Mouse (Mus musculus): ENCODE measurements around the gene Klhdc7b. TPM values are rescaled to one million over a fixed set of nuclear protein-coding genes. Genes with fewer than 3 reads are reported as not detected.
A peak's percentile ranks its signal among the peaks of the same experiment; 100 is the strongest.

The Klhdc7b gene
- total RNA-seq, 2 experiments from 2014 or later: not detected

DNA sequence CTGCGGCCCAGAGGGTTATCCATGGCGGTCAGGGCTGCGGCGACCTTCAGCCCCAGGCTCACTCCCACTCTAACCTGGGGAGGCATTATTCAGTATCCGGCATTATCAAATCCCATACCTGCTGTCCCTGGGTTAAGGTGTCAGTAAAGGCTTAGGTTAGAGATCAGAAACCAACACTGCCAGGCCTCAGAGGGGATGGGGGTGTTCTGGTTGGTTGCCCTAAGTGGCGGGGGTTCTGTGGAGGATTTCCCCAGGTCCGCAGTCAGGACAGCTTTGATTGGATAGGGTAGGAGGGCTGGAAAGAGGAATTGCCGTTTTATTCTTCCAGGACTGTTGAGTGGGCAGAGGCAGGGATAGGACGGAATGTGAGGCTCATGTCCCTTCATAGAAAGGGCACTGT, 10.4 kb upstream of the Klhdc7b start:
- intact Hi-C loops (cut with DNase I): loop anchor here (5.0 kb wide), 1 partner anchor 93 kb away; no protein-coding TSS in a partner anchor
- no peak for DNase-seq

DNA sequence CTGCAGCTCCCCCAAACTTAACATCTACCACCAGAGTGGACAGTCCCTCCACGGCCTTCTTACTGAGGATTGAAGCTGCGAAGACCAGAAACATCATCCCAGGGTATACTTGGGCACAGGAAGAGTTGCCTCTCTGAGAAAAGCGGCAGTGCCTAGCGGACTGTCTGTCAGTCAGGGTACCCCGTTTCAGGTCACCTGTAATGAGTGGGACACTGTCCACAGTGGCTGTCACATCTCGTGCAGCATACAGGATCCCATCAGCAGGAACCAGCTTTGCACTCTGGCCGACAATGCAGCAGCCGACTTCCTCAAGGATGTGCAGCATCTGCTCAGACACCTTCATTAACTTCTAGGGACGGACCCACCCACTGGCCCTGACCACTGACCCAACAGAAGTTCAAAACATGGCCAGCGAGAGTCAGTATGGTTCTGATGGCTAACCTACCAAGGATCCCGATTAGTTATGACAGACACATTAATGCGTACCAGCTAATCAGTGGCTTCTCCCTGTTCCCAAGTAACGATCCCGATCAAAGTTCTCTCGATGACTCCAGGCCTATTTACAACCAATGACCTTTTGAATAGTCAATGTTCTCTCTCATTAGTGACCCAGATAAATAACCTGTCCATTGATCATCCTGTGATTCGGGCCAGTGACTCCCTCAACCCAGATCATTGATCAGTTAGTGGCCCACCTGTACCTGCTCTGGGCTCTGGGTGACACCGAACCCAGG, 9.7 kb upstream of the Klhdc7b start:
- intact Hi-C loops (cut with DNase I): loop anchor here (5.0 kb wide), 2 partner anchors 92 to 152 kb away; no protein-coding TSS in a partner anchor
- no peak for DNase-seq

DNA sequence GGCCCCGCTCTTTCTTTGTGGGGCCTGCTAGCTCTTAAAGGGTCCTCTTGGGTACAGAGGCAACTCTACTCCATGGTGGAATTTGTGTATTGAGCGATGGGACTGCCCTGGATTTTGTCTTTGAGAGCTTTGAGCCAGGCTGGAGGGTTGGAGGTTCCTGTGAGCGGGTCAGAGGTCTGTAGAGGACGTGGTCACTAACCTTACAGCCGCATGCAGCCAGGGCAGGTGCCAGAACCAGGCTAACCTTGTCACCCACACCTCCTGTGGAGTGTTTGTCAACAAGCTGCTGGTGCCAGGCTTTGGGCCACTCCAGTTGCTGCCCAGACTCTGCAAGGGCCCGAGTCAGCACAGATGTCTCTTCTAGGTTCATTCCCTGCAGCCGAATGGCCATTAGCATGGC, 8.7 kb upstream of the Klhdc7b start:
- intact Hi-C loops (cut with DNase I): loop anchor here (5.0 kb wide), 1 partner anchor 151 kb away; no protein-coding TSS in a partner anchor
- no peak for DNase-seq

DNA sequence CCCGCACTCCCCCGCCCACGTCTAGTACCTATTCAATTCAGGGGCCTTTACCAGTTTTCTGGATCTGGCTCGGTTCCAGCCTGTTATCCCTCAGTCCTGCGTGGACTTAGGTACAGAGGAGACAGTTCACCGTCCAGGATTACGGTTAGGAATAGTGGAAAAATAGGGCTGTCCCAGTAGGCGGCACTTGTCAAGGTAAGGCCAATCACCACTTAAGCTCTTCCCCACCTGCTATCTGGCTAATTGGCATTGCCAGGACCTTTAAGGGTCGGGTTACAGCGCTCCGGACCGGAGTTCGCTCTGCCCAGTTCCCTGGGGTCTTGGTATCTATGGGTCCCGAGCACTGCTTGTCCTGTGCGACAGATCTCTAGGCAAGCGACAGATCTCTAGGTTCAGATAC, 7.8 kb upstream of the Klhdc7b start, which contains the start of gene Tymp:
Tymp (minus strand) TSS at position 83 of the 400 bp plus-strand sequence.
- no peak for DNase-seq
- intact Hi-C loops (cut with DNase I): loop anchor here (5.0 kb wide), 1 partner anchor 150 kb away; no protein-coding TSS in a partner anchor

DNA sequence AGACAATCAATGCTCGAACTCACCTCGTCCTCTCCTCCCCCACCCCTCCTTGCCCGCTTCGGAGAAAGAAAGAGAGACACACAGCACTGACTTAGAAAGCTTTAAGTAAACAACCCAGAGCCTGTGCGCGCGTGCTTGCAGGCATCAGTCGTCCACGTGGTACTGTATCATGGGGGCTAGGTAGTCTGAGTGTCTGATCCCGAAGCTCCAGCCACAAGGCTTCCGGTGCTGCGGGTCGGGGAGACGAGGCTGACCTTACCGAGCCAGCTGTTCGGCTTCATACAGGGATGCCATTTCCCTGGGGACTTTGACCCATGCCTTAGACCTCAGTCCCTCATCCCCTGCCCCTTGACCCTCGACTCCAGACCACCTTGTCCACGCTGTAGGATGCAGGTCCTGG, 7.4 kb upstream of the Klhdc7b start:
- intact Hi-C loops (cut with DNase I): loop anchor here (5.0 kb wide), 1 partner anchor 150 kb away; no protein-coding TSS in a partner anchor
- no peak for DNase-seq

DNA sequence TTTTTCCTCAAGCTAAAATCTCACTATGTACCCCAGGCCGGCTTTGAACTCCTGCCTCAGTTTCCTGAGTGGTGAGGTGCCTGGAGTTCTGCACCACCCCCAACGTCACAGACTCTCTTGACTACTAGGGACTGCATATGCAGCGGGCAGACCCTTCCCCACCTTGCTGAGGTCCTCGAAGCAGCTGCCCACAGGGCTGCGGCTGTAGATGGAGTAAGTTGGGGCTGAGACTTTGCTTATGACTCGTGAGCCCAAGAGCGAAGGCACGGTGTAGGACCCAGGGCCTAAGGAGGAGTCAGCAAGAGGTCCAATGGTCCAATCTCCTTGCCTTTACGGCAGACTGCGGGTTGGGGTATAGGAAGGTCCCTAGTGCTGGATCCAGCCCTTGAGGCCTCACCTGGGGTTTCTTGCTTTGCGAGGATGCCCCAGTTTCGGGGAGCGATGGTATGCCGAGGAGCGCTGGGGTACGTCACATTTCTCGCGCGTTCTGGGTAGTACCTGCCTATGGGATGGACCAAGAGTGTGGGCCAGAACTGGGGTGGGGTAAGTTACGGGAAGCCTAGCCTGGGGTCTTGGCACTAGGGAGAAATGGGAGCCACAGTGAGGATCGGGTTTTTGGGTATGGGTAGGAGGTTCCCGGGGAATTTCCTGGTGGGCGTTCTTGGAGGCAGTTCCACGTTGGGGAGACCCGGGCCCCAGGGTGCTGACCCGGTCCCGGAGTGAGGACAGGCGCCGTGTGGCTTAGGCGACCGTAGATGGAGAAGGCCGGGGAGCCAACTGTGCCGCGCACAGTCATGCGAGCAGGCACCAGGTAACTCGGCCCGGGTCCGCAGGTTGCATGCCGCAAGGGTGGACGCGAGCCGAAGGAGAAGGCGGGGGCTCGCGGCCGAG, 6.5 kb upstream of the Klhdc7b start:
- DNase-seq: no peak
- intact Hi-C loops (cut with DNase I): loop anchor here (2.0 to 5.0 kb wide), 2 partner anchors 51 to 149 kb away; partner anchors contain the start of genes C730034F03Rik, Chkb and Gm44502

DNA sequence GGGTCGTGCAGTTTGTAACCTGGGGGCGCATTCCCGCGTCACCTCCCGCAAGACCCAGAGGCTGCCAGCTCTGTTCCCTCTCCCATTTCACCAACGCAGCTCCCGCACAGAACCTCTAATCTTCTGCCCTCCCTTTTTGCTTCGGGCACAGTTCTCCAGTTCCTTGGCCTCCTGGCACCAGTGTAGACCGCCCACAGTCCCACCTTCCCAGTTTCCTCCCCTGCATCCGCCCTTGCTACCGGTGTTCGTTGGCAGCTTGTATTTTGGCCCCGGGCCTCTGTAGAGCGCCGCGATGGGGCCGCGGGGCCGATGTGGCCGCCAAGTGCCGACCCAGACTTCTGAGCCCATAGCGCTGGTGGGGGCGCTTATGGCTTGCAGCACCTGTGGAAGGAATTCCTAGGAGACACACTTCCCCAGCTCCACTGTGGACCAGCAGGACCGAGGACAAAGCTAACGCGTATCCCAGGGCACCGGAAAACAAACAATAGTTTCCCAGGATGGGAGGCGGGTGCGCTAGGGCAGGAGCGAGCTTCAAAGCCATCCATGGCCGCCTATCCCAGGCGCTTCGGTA, 5.8 kb upstream of the Klhdc7b start, which contains the start of gene Odf3b:
Odf3b (minus strand) TSS at position 452 of the 571 bp plus-strand sequence.
- intact Hi-C loops (cut with DNase I): loop anchor here (2.0 to 5.0 kb wide), 2 partner anchors 50 to 148 kb away; partner anchors contain the start of genes C730034F03Rik, Chkb and Gm44502
- peak; percentile 54 to 57 for DNase-seq

DNA sequence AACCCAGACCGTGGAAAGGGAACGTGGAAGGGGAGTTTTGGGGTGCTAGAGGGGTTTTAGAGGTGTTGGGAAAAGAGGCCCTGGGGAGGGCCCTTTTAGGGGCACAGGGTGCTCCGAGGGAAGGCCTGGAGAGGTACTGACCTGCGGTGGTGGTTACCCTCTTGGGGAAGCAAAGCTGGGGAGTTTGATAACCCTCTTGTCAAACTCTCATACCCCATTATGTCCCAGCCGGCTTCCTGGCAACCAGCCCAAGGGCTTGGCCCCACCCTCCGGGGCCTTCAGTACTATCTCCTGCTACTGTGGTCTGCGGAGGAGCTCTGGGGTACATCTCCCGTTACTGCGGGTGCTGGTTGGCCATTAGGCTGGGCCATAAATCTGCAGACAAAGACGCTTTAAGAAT, 5.3 kb upstream of the Klhdc7b start:
- intact Hi-C loops (cut with DNase I): loop anchor here (2.0 to 5.0 kb wide), 2 partner anchors 49 to 148 kb away; partner anchors contain the start of genes C730034F03Rik, Chkb and Gm44502
- peak in 1 of 2 experiments; percentile 35 for DNase-seq

DNA sequence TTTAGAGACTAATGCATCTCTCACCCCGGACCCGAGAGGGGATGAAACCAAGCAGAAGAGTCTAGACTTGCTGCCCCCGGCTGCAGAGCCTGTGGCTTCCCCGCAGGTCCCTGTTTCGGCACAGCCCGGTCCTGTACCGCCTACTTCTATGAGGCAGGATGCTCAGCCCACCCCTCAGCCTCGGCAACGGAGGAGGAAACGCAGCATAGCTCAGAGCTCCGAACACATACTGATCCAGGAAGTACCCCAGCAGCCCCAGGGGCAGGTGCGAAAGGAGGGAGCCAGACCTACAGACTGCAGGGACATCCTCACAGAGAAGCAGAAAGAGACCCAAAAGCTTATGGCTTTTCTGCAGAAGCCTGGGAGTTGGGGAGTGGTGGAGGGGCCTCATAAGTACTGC, 2.4 kb downstream of the Klhdc7b start:
- no peak for DNase-seq
- intact Hi-C loops (cut with DNase I): no loop called here

DNA sequence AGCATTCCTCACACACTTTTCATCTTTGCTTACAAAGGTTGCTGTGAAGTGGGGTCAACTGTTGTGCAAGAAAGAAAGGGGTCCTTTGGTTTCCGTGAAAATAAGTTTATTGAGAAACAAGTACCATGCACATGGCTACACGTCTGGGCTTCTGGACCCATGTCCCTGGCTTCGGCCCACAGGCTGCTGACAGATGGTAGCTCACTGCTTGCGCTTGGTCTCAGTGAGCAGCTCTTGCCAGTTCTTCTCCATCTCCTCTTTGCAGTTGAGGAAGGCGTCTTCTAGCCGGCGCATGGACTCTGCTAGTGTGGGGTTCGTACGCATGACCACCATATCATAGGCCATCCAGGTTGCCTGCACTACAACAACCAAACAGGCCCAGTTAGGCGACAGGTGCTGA, 5.4 kb downstream of the Klhdc7b start:
- intact Hi-C loops (cut with DNase I): no loop called here
- DNase-seq: no peak

DNA sequence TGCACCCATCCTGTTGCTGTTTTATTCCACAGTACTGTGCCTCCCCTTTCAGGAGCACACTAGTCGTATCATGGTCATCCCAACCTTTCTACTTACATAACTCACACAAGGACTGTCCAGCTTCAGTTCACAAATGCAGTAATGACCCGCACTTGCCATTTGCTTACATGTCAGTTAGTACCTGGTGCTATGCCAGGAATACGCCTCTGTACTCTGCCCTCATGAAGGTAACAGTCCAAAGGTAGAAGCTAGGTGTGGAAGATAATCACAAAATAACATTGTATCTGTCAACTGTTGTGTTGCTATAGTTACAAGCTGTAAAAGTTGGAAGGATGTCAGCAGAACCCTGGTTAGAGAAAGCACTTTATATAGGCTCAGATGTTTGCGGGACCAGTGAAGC, 12.2 kb downstream of the Klhdc7b start:
- intact Hi-C loops (cut with DNase I): no loop called here
- no peak for DNase-seq

DNA sequence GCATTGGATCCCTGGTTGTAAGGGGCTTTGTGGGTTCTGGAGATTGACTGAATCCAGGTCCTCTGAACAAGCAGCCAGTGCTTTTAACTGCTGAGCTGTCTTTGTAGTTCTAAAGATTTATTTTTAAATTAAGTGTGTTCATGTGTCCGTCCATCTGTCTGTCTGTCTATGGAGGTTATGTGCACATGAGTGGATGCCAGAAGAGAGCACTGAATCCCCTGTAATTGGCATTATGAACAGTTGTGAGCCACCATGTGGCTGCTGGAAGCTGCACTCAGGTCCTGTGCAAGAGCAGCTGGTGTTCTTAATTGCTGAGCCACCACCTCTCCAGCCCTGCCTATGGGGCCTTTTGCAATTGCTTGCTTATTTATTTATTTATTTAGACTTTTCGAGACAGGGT, 13.4 kb downstream of the Klhdc7b start:
- intact Hi-C loops (cut with DNase I): no loop called here
- no peak for DNase-seq

DNA sequence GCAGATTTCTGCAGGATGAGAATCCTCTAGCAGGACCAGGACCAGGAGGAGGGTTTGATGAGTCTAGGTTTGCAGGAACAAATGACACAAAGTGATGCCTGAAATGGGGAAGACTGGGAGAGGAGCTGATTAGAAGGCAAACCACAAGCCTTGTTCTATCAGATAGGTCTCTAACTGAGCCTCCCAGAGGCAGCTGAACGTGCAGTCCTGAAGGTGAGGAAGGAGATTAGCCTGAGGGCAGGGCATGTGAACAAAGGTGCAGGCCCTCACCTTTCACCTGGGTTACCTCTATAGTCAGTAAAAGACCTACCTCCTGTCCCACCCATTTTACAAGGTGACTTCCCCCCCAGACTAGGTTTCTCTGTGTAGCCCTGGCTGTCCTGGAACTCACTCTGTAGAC, 15.0 kb downstream of the Klhdc7b start:
- no peak for DNase-seq
- intact Hi-C loops (cut with DNase I): no loop called here

DNA sequence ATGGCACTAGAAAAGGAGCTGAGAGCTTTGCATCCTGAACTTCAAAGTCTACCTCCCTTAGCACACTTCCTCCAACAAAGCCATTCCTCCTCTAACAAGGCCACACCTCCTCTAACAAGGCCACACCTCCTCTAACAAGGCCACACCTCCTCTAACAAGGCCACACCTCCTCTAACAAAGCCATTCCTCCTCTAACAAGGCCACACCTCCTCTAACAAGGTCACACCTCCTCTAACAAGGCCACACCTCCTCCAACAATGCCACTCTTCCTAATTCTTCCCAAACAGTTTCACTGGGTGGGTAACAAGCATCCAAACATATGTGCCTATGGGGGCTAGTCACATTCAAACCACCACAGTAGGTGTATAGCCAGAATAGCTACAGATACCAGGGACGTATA, 17.8 kb downstream of the Klhdc7b start:
- no peak for DNase-seq
- intact Hi-C loops (cut with DNase I): no loop called here

DNA sequence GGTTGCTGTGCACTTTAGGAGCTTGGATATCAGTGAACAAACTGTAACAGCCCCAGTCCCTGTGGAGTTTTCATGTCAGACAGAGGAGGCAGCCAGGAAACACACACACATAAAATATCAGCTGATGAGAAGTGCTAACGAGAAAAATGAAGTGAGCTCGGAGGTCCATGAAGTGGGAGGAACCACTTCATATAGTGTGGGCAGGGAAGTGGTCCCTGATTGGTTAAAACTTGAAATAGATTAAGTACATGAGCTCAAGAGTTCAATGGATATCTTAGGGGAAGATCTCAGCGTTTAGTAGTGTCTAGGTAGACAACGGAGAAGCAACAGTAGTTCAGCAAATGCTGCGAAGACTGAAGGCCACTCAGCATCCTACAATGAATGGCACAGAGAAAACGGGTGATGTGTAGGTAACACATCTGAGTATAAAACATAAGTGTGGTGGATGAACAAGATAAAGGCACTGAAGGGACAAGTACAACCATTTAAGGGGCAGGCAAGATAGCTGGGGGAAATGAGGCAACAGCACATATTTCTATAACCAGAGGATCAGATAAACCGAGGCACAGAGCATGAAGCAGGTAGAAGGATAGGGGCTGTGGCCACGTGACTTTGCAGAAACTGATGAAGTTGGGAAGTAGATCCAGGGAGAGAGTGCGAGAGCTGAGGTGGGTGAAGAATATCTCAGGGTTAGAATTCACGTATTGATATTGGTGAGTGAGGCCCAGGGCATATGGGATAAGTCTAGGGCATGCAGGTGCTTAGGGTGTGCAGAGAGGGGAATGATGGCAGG, 20.3 kb downstream of the Klhdc7b start:
- no peak for DNase-seq
- intact Hi-C loops (cut with DNase I): no loop called here

DNA sequence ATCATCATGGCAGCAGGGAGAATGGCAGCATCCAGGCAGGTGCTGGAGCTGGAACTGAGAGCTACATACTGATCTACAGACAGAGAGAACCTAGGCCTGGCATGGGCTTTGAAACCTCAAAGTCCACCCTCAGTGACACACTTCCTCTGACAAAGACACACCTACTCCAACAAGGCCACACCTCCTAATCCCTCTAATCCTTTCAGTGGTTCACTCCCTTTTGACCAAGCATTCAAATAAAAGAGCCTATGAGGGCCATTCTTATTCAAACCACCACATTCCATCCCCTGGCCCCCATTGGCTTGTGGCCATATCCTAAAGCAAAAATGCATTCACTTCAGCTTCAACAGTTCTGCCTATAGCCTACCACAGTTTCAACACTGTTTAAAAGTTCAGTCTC, 22.0 kb downstream of the Klhdc7b start:
- no peak for DNase-seq
- intact Hi-C loops (cut with DNase I): no loop called here

DNA sequence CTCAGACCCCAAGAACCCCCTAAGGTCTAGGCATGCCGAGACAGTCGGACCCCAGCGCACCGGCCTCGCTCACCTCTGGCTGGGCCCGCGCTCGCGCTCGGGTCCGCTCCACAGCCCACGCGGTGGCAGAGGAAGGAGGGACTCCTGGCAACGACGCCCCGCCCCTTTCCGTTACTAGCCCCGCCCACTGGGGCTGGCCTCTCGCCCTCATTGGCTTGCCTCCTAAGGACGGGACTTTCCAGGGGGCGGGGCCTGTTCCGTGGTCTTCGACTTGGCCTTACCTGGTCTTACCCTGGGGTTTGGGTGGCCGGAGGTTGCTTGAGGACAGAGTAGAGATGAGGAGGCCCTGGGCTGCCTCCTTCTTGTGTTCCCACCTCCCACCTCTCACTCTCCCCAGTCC, 25.4 kb downstream of the Klhdc7b start, which contains the start of gene Syce3:
Syce3 (minus strand) TSS at position 386 of the 400 bp plus-strand sequence.
- DNase-seq: no peak
- intact Hi-C loops (cut with DNase I): no loop called here

DNA sequence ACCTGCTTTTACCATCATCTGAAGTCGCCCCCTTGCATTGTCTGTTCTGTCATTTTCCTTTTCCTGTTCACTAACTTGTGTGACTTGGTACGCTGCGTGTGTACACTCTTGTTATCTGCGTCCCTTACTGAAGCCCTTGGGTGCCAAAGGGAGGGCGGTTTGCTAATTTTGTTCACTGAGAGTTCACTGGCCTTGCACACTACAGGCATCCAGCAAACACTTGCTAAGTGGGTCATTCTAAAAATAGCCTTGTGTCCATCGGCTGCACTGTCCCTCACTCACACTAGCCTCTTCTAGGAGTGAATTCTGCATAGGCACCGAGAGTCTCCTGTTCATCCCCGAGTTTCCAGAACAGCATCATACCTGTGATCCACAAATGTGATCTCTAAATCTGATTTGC, 30.6 kb downstream of the Klhdc7b start:
- intact Hi-C loops (cut with DNase I): no loop called here
- DNase-seq: peak; percentile 67 to 70

DNA sequence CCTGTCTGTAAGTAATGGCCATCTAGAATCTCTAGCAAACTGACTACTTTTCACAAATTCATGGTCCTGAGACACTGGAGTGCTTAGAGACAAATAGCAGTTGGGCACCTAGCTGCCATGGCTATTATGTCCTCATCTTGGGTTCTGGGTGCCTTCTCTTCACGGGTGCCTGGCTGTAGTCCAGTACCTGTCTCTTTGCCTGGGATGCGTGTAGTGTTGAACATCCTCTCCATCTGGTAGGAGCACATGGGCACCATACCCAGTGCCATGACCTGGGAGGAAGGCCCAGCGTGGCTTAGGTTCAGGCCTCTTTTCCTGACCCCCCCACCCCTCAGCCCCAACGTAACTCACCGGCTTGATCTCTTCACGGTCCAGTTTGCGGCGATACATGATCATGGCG, 37.2 kb downstream of the Klhdc7b start:
- no peak for DNase-seq
- intact Hi-C loops (cut with DNase I): no loop called here

DNA sequence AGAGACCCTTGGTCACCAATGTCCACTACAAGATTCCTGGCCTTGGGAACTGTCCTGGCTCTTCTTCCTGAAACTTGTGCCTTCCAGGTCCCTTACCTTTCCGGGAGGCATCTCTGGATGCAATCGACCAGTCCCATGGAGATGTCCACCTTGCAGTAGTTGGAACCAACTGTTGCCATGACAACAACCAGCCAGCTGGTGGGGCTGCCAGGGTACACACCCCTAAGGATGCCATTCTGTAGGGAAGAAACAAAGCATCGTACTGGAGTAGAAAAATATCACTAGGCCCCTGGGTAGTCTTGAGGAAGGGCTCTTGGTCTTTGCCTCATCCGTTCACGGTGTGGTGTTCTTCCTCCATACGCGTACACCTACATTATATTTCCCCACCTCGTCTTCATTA, 39.9 kb downstream of the Klhdc7b start:
- intact Hi-C loops (cut with DNase I): no loop called here
- no peak for DNase-seq

Data from heart, postnatal 10 days (tissue).